Mouse (Mus musculus): ENCODE results near the gene Bfsp1.

DNA sequence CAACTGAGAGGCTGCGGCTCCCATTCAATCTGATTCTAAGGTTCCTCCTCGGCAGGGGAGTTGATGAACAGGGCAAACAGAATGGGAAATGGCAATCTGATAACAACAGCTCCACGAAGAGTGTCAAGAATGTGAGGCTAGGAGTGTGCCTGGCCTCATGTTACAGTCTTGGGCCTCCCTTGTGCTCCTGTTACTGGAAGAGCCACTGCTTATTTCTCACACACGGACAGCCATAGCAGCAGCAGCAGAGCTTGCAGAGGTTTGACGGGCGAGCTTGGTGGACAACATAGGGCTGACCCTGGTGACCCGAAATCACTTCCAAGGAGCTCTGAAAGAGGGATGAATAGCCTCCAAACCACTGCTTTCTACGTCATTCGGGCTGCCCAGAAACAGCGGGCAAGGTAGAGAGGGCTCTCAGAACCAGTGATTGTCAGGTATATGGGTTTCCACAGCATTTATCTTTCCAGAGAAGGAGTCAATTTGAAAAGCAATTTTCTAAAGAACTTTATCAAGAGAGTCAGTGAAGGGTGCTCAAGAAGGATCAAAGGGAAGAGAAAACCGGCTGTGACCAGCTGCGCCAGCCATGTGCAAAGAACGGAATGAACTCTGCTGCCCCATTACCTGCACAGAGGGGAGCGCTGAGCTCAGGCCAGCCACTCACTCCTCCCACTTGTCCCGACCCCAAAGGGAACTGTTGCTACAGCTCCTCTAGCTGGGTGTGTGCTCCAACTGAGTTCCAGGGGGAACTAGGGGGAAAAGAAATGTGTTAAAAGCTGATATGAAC, 56.6 kb downstream of the Bfsp1 start:
- no peak for TF ChIP-seq CTCF (IDR thresholded peaks at IDR 0.05; ENCODE audit: low read depth, low read length)
- TF ChIP-seq POLR2A (IDR thresholded peaks at IDR 0.05; ENCODE audit: borderline replicate concordance, low read depth, low read length): no peak
